Comparison of ENCODE assay signal across 8 mouse cellular contexts in the genomic region with DNA sequence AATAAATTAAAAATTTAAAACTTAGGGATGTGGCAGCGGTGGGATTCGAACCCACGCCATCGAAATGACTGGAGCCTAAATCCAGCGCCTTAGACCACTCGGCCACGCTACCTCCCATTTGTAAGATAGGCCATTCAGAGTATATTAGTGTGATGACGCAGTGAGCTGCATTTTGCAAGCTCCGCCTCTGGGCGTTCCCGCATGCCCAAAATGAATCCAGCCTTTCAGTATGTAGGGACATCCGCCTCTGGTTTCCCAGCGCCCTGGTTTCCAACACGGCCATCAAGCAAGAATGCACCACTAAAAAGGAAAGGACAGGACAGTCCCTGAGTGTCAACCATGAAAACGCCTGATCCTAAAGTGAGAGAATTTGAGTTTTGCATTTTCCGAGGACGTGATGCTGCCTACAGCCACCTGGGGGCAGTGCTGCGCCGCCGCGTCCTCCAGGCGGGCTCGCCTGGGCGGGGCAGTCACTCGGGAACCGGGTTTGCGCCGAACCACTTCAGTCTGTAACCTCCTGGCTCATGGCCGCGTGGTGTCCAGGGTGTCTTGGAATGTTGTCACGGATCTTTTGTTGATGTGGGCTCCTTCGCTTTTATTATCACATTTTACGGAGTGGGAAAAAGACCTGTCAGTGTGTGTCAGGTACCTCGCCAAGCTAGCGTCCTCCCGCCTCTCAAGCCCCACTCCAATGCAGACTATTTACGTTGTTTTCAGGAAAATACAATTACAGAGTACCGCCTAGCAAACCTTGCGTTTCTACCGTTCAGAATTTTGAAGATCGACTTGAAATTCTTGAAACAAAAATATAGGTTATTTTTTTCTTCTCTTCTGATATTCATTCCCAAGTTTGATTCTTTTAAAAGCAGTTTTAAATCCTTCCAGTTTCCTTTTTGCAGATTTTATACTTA. TPM values are rescaled to one million over a fixed set of nuclear protein-coding genes. Genes with fewer than 3 reads are reported as not detected.
DNase-seq lines count a peak whose midpoint lies in the region; ATAC-seq and TF ChIP-seq lines count a peak whose summit lies in the region.

No protein-coding gene starts in this region.

- peaks cover 56% of the 10 kb centered on the region for H3K4me1 ChIP-seq in G1E (ENCODE audit: insufficient read depth, low read depth, low read length)
- H3K4me1 ChIP-seq in forebrain, embryonic 15.5 days: peaks cover 15% of the 10 kb centered on the region
- no peaks in the 10 kb centered on the region for H3K4me1 ChIP-seq in neural tube, embryonic 14.5 days (ENCODE audit: control insufficient read depth, insufficient read depth, low read length)
- H3K4me1 ChIP-seq in testis, adult 2 months (ENCODE audit: control insufficient read depth, insufficient read depth, low read length): peaks cover 9% of the 10 kb centered on the region

- peaks cover 13% of the 10 kb centered on the region for H3K36me3 ChIP-seq in G1E (replicated peaks)
- H3K36me3 ChIP-seq in forebrain, embryonic 15.5 days: no peaks in the 10 kb centered on the region
- H3K36me3 ChIP-seq in neural tube, embryonic 14.5 days (ENCODE audit: control insufficient read depth, insufficient read depth, low read length): no peaks in the 10 kb centered on the region
- H3K36me3 ChIP-seq in testis, adult 2 months (ENCODE audit: control insufficient read depth, insufficient read depth, low read length): no peaks in the 10 kb centered on the region

- H3K4me3 ChIP-seq in G1E (ENCODE audit: low read depth, low read length): peak overlapping the region; percentile 71
- H3K4me3 ChIP-seq in forebrain, embryonic 15.5 days: peak overlapping the region; percentile 81
- peak overlapping the region; percentile 51 for H3K4me3 ChIP-seq in neural tube, embryonic 14.5 days (ENCODE audit: low read depth, low read length)
- H3K4me3 ChIP-seq in testis, adult 2 months (ENCODE audit: control insufficient read depth, low read depth, low read length): peak overlapping the region; percentile 91

- H3K4me2 ChIP-seq in forebrain, embryonic 15.5 days (replicated peaks): peak overlapping the region; percentile 49
- peak overlapping the region; percentile 50 for H3K4me2 ChIP-seq in neural tube, embryonic 14.5 days (ENCODE audit: low read depth, low read length)

- TF ChIP-seq CTCF in G1E (IDR thresholded peaks at IDR 0.05; ENCODE audit: low read depth, low read length): peak; percentile 99
- peak; percentile 95 for TF ChIP-seq CTCF in testis, adult 2 months (IDR thresholded peaks at IDR 0.05; ENCODE audit: control insufficient read depth, insufficient read depth, insufficient replicate concordance, low read depth, low read length)

- DNase-seq in G1E (ENCODE audit: low spot score): peak; percentile 78
- DNase-seq in cerebellum, adult 11-12 months: peak; percentile 93
- peak; percentile 84 for DNase-seq in heart, postnatal 25 days (ENCODE audit: low spot score)
- peak; percentile 95 to 99 for DNase-seq in layer of hippocampus, adult 18-20 months (ENCODE audit: low spot score in 2 of 2)
- DNase-seq in lung, adult 18-20 months: peak; percentile 93 to 94

- H3K9me3 ChIP-seq in G1E (replicated peaks): no peaks in the 10 kb centered on the region
- no peaks in the 10 kb centered on the region for H3K9me3 ChIP-seq in forebrain, embryonic 15.5 days
- H3K9me3 ChIP-seq in neural tube, embryonic 14.5 days (ENCODE audit: control insufficient read depth, low read length): no peaks in the 10 kb centered on the region

- peak; percentile 73 for ATAC-seq in G1E (ENCODE audit: extremely low read depth, insufficient number of reproducible peaks, low FRiP score, poor library complexity, severe bottlenecking)
- ATAC-seq in forebrain, embryonic 15.5 days (replicated peaks): peak; percentile 92
- ATAC-seq in neural tube, embryonic 14.5 days (ENCODE audit: low read depth): peak; percentile 92

- H3K27me3 ChIP-seq in G1E (ENCODE audit: insufficient read depth, low read length): peaks cover 21% of the 10 kb centered on the region
- H3K27me3 ChIP-seq in forebrain, embryonic 15.5 days: peaks cover 6% of the 10 kb centered on the region; the same call in 1 of the 2 replicates
- H3K27me3 ChIP-seq in neural tube, embryonic 14.5 days (ENCODE audit: control insufficient read depth, insufficient read depth, low read length): no peaks in the 10 kb centered on the region
- no peaks in the 10 kb centered on the region for H3K27me3 ChIP-seq in testis, adult 2 months (ENCODE audit: control insufficient read depth, insufficient read depth, low read length)

- peak; percentile 33; the same call in 1 of the 2 replicates for TF ChIP-seq POLR2A in testis, adult 2 months (IDR thresholded peaks at IDR 0.05; ENCODE audit: control insufficient read depth, low read depth, low read length)

- intact Hi-C loops in heart, postnatal 25 days (cut with DNase I): loop anchor here (1.0 to 10.0 kb wide), 5 partner anchors 82 to 279 kb away; partner anchors contain the start of genes Cdr2, Mettl9, Mfsd13b and Polr3e

- H3K9ac ChIP-seq in forebrain, embryonic 15.5 days (replicated peaks): peak overlapping the region; percentile 62
- H3K9ac ChIP-seq in neural tube, embryonic 14.5 days (replicated peaks; ENCODE audit: low read depth, low read length): peak overlapping the region; percentile 43

- under 1% methylated on average over 41 of the region's 41 CpGs for WGBS in forebrain, embryonic 15.5 days
- WGBS in neural tube, embryonic 14.5 days: 1% methylated on average over 41 of the region's 41 CpGs

- H3K27ac ChIP-seq in forebrain, embryonic 15.5 days (replicated peaks): peak overlapping the region; percentile 91
- H3K27ac ChIP-seq in neural tube, embryonic 14.5 days (ENCODE audit: low read depth, low read length): peak overlapping the region; percentile 71; the same call in 1 of the 2 replicates
- no peak overlapping the region for H3K27ac ChIP-seq in testis, adult 2 months (ENCODE audit: control insufficient read depth, insufficient read depth, low read depth, low read length)

RNA-seq across cellular contexts. Expression of gene Eef2k, which starts 6.9 kb away (rescaled TPM):
- 62.3 and 72.9 TPM in 2 replicates for total RNA-seq in G1E (2014; fragmentation: Nextera tagmentation)
- total RNA-seq in G1E (2017): 185 and 189 TPM in 2 replicates
- 89.8 and 107 TPM in 2 replicates for polyA plus RNA-seq in G1E (2012)
- 33.7 and 35.1 TPM in 2 replicates for polyA plus RNA-seq in forebrain, embryonic 15.5 days (2015; fragmentation: Nextera tagmentation; extraction: Ambion mirVana)
- 10 to 100 TPM; 27.7 to 32.5 TPM for total RNA-seq in heart, postnatal 25 days (2021)
- total RNA-seq in layer of hippocampus, adult 18-20 months (2021): 10 to 100 TPM; 25.2 to 29.2 TPM
- 11.6 and 16.9 TPM in 2 replicates for polyA plus RNA-seq in neural tube, embryonic 14.5 days (2014; fragmentation: Nextera tagmentation; extraction: Ambion mirVana)
- 10.5 and 13.6 TPM in 2 replicates for polyA plus RNA-seq in testis, adult 2 months (2012; rRNA removed)

RNA-seq across cellular contexts. Expression of gene Gm5737, which starts 23.5 kb away (rescaled TPM):
- not detected in 2 replicates for total RNA-seq in G1E (2014; fragmentation: Nextera tagmentation)
- total RNA-seq in G1E (2017): not detected in 2 replicates
- not detected in 2 replicates for polyA plus RNA-seq in G1E (2012)
- not detected in 2 replicates for polyA plus RNA-seq in forebrain, embryonic 15.5 days (2015; fragmentation: Nextera tagmentation; extraction: Ambion mirVana)
- total RNA-seq in heart, postnatal 25 days (2021): not detected
- total RNA-seq in layer of hippocampus, adult 18-20 months (2021): under 1 TPM in 1 of 2 experiments, not detected in 1; 0.32 TPM
- not detected in 2 replicates for polyA plus RNA-seq in neural tube, embryonic 14.5 days (2014; fragmentation: Nextera tagmentation; extraction: Ambion mirVana)
- 0.16 and 0.31 TPM in 2 replicates for polyA plus RNA-seq in testis, adult 2 months (2012; rRNA removed)
